Mouse (Mus musculus): ENCODE results near the gene Nrip2.

Gene Nrip2

GRCm38 (mm10) chr6:128437731-128438316 lies 38.7 kb downstream of the Nrip2 start:
- peak; percentile 53 for DNase-seq (ENCODE audit: low spot score)

GRCm38 (mm10) chr6:128438317-128438870 lies 39.3 kb downstream of the Nrip2 start, which contains the start of gene Fkbp4:
Gene Fkbp4, minus strand, starts transcription at chr6:128438677.
- DNase-seq (ENCODE audit: low spot score), result peak; percentile 93

GRCm38 (mm10) chr6:128438871-128439341 lies 39.8 kb downstream of the Nrip2 start:
- DNase-seq (ENCODE audit: low spot score), result peak; percentile 21

- no peak for DNase-seq (ENCODE audit: low spot score)
These were observed 41.1 kb downstream of the Nrip2 start for GRCm38 (mm10) chr6:128440238-128440637.

GRCm38 (mm10) chr6:128445761-128446535 lies 46.9 kb downstream of the Nrip2 start:
- DNase-seq (ENCODE audit: low spot score), result peak; percentile 53

GRCm38 (mm10) chr6:128447063-128447462 lies 48.0 kb downstream of the Nrip2 start:
- DNase-seq (ENCODE audit: low spot score), result no peak

GRCm38 (mm10) chr6:128455835-128456605 lies 56.9 kb downstream of the Nrip2 start:
- DNase-seq (ENCODE audit: low spot score), result no peak

GRCm38 (mm10) chr6:128457186-128457585 lies 58.1 kb downstream of the Nrip2 start:
- DNase-seq (ENCODE audit: low spot score), result no peak

GRCm38 (mm10) chr6:128460321-128460720 lies 61.2 kb downstream of the Nrip2 start:
- DNase-seq (ENCODE audit: low spot score), result no peak

GRCm38 (mm10) chr6:128460729-128461503 lies 61.8 kb downstream of the Nrip2 start:
- DNase-seq (ENCODE audit: low spot score), result no peak

- DNase-seq (ENCODE audit: low spot score), result no peak
These were observed 62.5 kb downstream of the Nrip2 start for GRCm38 (mm10) chr6:128461606-128462005.

GRCm38 (mm10) chr6:128464996-128465395 lies 65.9 kb downstream of the Nrip2 start:
- DNase-seq (ENCODE audit: low spot score), result no peak

Data from urinary bladder, postnatal 25 days (tissue).